Mouse (Mus musculus): ENCODE results near the gene Pzp.

- no peak for TF ChIP-seq CTCF (IDR thresholded peaks at IDR 0.05; ENCODE audit: low read depth, low read length)
- TF ChIP-seq POLR2A (IDR thresholded peaks at IDR 0.05; ENCODE audit: extremely low read depth, insufficient read depth, low read length), result no peak
These were observed 22.0 kb upstream of the Pzp start for GRCm38 (mm10) chr6:128548532-128548931.

Measured in liver, adult 2 months (tissue).